In the genomic region with DNA sequence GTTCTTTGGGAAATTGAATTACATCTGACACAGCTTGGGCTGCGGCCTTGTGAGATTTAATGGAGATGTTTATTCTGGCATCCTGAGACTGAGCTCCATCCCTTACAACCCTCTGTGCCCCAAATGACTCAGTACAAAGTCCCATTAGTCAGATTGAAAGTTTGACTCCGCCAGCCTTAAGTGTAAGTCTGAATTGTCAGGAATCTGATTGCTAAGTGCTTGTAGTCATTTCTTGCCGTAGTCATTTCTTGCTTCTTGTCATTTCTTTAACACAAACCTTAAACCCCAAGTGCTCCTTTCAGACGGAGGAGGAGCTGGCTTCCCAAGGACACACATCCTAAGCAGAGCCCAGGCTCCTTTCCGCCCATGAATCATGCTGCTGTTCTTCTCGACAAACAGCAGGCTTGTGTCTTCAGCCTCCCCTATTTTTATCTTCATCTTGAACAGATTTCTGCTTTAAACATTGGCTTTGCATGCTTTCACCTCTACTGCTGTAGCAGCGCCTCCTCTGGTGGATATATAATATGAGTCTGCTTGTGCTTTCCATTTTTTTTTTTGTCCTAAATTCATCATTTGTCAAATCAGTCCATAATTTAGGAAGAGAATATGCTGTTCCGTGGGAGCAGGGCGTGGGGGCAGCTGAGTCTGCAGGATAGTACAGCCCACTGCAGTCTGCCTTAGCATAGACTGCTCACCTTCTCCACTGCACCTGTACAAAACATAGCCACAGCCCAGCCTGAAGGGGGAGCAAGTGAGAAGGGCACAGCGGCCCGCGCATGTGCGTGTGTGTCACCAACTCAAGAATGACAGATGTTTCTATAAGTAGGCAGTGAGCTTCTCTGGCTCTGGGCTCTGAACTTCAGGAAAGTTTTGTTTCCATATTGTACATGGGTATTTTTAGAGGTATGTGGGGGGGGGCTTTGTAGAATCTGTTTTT, we compare ENCODE assay signal across 9 mouse cellular contexts.
DNase-seq lines count a peak whose midpoint lies in the region; ATAC-seq and TF ChIP-seq lines count a peak whose summit lies in the region.
"Had no signal": no experiment of that assay in that cellular context is flagged by ENCODE, and none has a peak within 500 bp of the region (broad histone marks: within the 10 kb centered on the region; RNA-seq: fewer than 3 reads in every experiment).

No protein-coding gene starts in this region.

- H3K9ac ChIP-seq in lung, embryonic 14.5 days, result no peak overlapping the region
- H3K9ac ChIP-seq: lung, embryonic 15.5 days had no signal

- H3K9me3 ChIP-seq in lung, embryonic 14.5 days (ENCODE audit: low read depth, low read length), result no peaks in the 10 kb centered on the region
- H3K9me3 ChIP-seq: lung, embryonic 15.5 days had no signal

- DNase-seq in CD4-positive, CD25-positive, alpha-beta regulatory T cell, adult 2 months (ENCODE audit: low read depth, low spot score), result peak; percentile 3
- DNase-seq in lung, embryonic 14.5 days, result no peak
- no peak for DNase-seq in lung, postnatal 25 days (ENCODE audit: low spot score)
- DNase-seq in ZHBTc4 (ENCODE audit: low read depth, low spot score), result peak; percentile 31
- DNase-seq in left cerebral cortex, postnatal 25 days (ENCODE audit: low spot score in 2 of 2), result peak; percentile 33 to 84
- no peak for DNase-seq in natural killer cell, adult 2 months (ENCODE audit: low spot score in 2 of 2)
- no peak for DNase-seq in cerebellum, postnatal 10 days

- WGBS in lung, embryonic 14.5 days, result 71% methylated on average over 13 of the region's 13 CpGs

- H3K27ac ChIP-seq in lung, embryonic 14.5 days (ENCODE audit: low read depth), result no peak overlapping the region
- H3K27ac ChIP-seq: lung, embryonic 15.5 days had no signal

- no peaks in the 10 kb centered on the region for H3K4me1 ChIP-seq in lung, embryonic 14.5 days (ENCODE audit: insufficient read depth)

- no peaks in the 10 kb centered on the region for H3K27me3 ChIP-seq in lung, embryonic 14.5 days (ENCODE audit: insufficient read depth, low read length)
- H3K27me3 ChIP-seq: lung, embryonic 15.5 days had no signal

- no peak for ATAC-seq in CD4-positive, CD25-positive, alpha-beta regulatory T cell, adult 4 months
- ATAC-seq in lung, embryonic 14.5 days (ENCODE audit: insufficient read depth), result no peak

- 0 out of 2 replicates have a peak, but pooled peaks cover 2% of the 10 kb centered on the region for H3K36me3 ChIP-seq in lung, embryonic 14.5 days (ENCODE audit: insufficient read depth)
- H3K36me3 ChIP-seq: lung, embryonic 15.5 days had no signal

- intact Hi-C loops in left cerebral cortex, postnatal 25 days (cut with DNase I), result no loop called here

- H3K4me2 ChIP-seq in lung, embryonic 14.5 days, result no peak overlapping the region
- H3K4me2 ChIP-seq: lung, embryonic 15.5 days had no signal

- H3K4me3 ChIP-seq in lung, embryonic 14.5 days (ENCODE audit: low read depth, low read length), result no peak overlapping the region
- H3K4me3 ChIP-seq: lung, embryonic 15.5 days had no signal

- TF ChIP-seq CTCF in lung, embryonic 14.5 days (IDR thresholded peaks at IDR 0.05; ENCODE audit: low read depth), result peak; percentile 12; the same call in 1 of the 2 replicates

Comparison
In these comparisons a context has a peak if more than half of its experiments do, and no peak if none do; other contexts are left out.
1. DNase-seq: peak in CD4-positive, CD25-positive, alpha-beta regulatory T cell, adult 2 months (single experiment), ZHBTc4 (single experiment) and left cerebral cortex, postnatal 25 days (2 of 2); none in lung, embryonic 14.5 days (single experiment), lung, postnatal 25 days (single experiment), natural killer cell, adult 2 months (0 of 2) and cerebellum, postnatal 10 days (0 of 2).